Mouse (Mus musculus) forebrain, embryonic 16.5 days (tissue): ENCODE measurements at regions not wholly inside any gene's neighbourhood (a gene's known extent, or its start where the extent isn't known, plus 50 kb on each side); places are given as distances from the start of the nearest gene placed in this dataset.

Experiments
- ATAC-seq: fragments of 200-750 bp; cut with Nextera tagmentation; 2 replicates; pipeline ENCODE4 v1.8.0; 2017; ENCODE audit warnings: mild to moderate bottlenecking, moderate library complexity
- H3K27ac ChIP-seq: fragments of 300-500 bp; sonication (generic); 2 replicates; pipeline ENCODE4 v1.5.1; 2014; ENCODE audit warnings: low read length, control low read depth
- H3K27me3 ChIP-seq: fragments of 300-500 bp; sonication (generic); replicated peaks from 2 replicates; pipeline ENCODE4 v1.6.1; 2014; ENCODE audit warnings: low read length; ENCODE audit not compliant: control insufficient read depth, insufficient read depth
- H3K36me3 ChIP-seq: fragments of 300-500 bp; sonication (generic); 2 replicates; pipeline ENCODE4 v1.6.1; 2014; ENCODE audit not compliant: control insufficient read depth, insufficient read depth
- H3K4me1 ChIP-seq: fragments of 300-500 bp; sonication (generic); replicated peaks from 2 replicates; pipeline ENCODE4 v1.6.1; 2014; ENCODE audit warnings: low read length; ENCODE audit not compliant: control insufficient read depth, insufficient read depth
- H3K4me2 ChIP-seq: fragments of 300-500 bp; sonication (generic); 2 replicates; pipeline ENCODE4 v1.6.1; 2014; ENCODE audit warnings: mild to moderate bottlenecking, low read length, control low read depth
- H3K4me3 ChIP-seq: fragments of 300-500 bp; sonication (generic); replicated peaks from 2 replicates; pipeline ENCODE4 v1.5.1; 2014; ENCODE audit warnings: mild to moderate bottlenecking, low read length, control low read depth
- H3K9ac ChIP-seq: fragments of 300-500 bp; sonication (generic); replicated peaks from 2 replicates; pipeline ENCODE4 v1.6.1; 2014; ENCODE audit warnings: low read depth, low read length, control low read depth
- H3K9me3 ChIP-seq: fragments of 300-500 bp; sonication (generic); 2 replicates; pipeline ENCODE4 v1.6.1; 2016; ENCODE audit warnings: low read length; ENCODE audit not compliant: control insufficient read depth
- WGBS: fragments of 180-500 bp; shearing (Covaris S2); extraction: QIAGEN DNeasy Blood & Tissue Kit; methylation state at CpG from one replicate; pipeline ENCODE4 v1.1.7; 2014; 5-methylcytosine and 5-hydroxymethylcytosine counted together

DNA sequence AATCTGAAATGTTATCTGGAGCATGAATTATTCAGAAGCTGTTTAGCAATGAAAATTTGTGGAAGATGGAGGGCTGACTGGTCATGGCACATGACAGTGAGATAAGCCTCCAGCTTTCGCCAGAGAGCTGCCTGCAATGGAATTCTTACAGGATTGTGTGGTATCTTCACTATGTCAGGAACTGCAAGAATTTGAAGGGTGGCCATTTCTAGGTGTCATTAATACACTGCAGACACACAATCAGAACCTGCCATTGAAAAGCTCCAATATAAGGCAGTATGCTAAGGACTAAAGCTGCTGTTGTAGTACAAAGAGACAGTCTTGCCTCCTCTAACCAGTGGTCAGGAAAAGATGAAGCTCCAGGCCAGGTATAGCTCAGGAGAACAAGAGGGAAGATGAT is 744.7 kb downstream of the Dnah5 start:
- no peak overlapping the region for H3K9ac ChIP-seq
- ATAC-seq, result no peak
- 80% methylated on average over 1 of the region's 1 CpGs for WGBS

More for the DNA sequence above, 744.7 kb downstream of the Dnah5 start:
- H3K9me3 ChIP-seq, result no peaks in the 10 kb centered on the region
- H3K27ac ChIP-seq, result no peak overlapping the region
- H3K27me3 ChIP-seq, result no peaks in the 10 kb centered on the region
- H3K4me3 ChIP-seq, result no peak overlapping the region
- H3K4me2 ChIP-seq, result no peak overlapping the region
- no peaks in the 10 kb centered on the region for H3K4me1 ChIP-seq
- no peaks in the 10 kb centered on the region for H3K36me3 ChIP-seq
